Mouse (Mus musculus) monocyte, adult 59 days (primary cell): Measurements from ENCODE around the gene Cp. TPM values are rescaled to one million over a fixed set of nuclear protein-coding genes. Genes with fewer than 3 reads are reported as not detected.

ENCODE experiments used
- total RNA-seq, 2 experiments: library from RNA; stranded (reverse); gene quantifications; one replicate each; pipeline ENCODE4 v1.2.4; 2023

Gene Cp
- total RNA-seq = 1 to 10 TPM; 3.2 to 3.9 TPM

DNA sequence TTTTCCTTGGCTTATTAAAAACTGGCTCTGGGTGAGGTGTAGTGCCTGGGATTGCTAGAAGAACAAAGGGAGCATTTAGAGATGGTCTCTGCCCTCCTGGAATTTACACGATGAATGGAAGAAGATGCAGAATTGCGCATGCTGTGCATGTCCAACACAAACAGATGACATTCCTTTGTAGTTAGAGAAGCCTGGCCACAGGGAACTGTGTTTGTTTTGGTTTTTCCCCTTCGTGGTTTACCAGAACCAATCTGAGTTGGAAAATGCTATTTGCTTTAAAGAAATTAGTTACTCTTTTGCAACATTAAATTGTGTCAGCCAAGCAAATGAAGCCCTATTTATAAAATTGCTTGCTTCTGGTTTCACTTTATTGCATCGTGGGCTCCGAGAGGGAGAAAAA lies at the start of gene Cp:
Gene Cp, plus strand, starts transcription at position 170 of the 400 bp plus-strand sequence.

DNA sequence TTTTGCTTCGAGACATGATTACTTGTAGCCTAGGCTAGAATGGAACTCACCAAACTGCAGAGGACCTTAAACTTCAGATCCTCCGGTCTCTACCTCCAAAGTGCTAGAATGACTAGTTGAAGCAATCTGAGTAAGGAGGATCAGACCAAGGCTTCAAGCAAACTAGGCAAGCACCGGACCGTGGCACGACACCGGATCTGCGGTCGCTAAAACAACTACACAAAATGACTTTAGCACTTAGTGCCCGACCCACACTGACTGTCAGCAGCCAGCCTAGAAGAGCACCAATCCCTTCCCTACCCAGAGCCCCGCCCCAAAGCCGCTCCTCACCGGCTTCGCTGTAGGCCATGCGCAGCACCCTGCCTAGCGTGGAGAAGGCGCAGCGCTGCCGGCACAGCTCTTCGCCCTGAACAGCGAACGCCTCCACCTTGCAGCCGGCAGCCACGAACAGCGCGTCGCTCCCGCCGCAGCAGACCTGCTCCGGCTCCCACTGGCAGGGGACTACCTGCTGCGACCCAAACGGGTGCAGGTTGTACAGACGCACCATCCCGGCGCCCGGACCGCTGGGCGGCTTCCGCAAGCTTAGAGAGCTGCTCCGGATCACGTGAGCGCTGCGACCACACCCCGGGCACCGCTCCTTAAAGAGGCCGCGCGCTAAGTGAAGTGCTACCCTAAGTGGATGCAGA lies 78.0 kb downstream of the Cp start, which contains the start of gene Hps3:
Gene Hps3, minus strand, starts transcription at position 597 of the 686 bp plus-strand sequence.

DNA sequence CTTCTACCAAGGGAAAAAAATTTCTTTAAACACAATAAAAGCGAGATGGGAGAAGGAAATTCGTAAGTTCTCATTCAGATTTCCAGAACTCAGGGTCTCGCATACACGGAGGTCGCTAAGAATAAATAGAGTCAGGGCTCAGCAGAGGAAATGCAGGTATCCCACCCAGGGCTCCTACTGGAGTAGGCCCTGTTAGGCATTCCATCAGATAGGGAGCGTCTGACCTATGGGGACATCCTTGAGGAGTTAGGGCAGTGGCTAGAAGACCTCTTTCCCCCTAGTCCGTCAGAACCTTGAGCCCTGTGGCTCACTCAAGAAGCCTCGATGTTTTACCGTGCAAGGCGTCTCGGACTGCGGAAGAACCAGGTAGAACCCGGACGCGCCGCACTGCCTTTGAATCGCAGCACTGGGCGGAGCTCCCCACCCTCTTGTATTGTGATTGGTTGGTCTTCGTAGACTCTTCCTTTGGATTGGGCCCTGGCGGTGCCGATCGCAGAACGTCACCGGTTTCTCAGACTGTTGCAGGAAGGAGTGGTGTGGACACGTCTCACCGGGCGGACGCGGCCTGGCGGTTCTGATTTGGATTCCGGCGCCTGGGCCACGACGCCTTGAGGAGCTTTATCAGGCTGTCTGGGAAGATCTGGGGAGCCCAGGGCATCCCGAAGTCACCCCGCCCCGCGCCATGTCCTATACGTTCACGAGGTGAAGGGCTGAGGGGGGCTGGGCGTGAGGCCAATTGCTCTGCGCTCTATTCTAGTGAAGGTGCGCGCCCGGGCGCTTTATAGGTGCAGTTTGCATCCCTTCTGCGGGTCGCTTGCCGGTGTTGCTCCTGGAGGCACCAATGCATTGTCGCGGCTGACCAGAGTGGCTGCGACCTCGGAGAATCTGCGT lies 100.7 kb downstream of the Cp start, which contains the start of gene Hltf:
Gene Hltf, plus strand, starts transcription at position 506 of the 891 bp plus-strand sequence.

Other genes with a start within 250 kb of the Cp start
- gene Hps3, start 78.3 kb downstream of the Cp start, total RNA-seq = 100 to 1,000 TPM; 199 to 205 TPM
- gene Hltf, start 100.8 kb downstream of the Cp start, total RNA-seq = 10 to 100 TPM; 70.7 to 79.2 TPM
- gene Gyg, start 198.3 kb downstream of the Cp start, total RNA-seq = 10 to 100 TPM; 74.9 to 97.2 TPM